Mouse (Mus musculus) olfactory bulb, adult 2 months (tissue): ENCODE results near the gene Susd2.

Experiments used
- CTCF ChIP-seq: fragments of 200-500 bp; IDR thresholded peaks from 2 replicates; pipeline ENCODE4 v1.5.1; 2012; ENCODE audit warnings: low read depth, mild to moderate bottlenecking, low read length, moderate library complexity; ENCODE audit not compliant: insufficient read depth
- POLR2A ChIP-seq: fragments of 200-500 bp; IDR thresholded peaks from 2 replicates; pipeline ENCODE4 v1.6.1; 2012; ENCODE audit warnings: mild to moderate bottlenecking, low read depth, low read length, moderate library complexity; ENCODE audit not compliant: insufficient read depth

DNA sequence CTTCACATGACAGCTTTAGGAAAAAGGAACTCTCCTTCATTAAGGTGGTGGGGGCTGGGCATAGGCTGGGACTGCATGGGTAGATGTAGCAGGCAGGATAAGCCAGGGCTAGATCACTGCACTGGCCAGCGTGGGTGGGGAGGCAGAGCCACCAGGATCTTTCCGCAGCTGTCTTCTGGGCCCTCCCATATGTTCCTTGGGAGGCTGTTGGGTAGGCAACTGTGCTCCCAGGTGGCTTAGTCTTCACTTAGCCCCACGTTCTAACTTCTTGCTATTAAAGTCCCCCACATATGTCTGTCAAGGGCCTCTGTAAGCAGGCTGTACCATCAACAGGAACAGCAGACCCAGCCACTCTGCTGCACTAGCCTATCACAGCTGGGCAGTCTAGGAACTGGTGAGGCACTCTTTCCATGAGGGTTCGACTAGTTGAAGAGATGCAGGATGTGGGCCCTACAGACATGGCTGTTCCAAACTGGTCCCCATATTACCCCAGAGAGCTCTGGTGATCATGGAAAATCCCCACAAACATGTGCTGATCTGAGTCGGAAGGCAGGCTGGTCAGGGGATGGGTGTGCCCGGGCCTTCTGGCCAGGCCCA lies 6.6 kb upstream of the Susd2 start:
- TF ChIP-seq CTCF = no peak
- TF ChIP-seq POLR2A = no peak
